Mouse (Mus musculus): ENCODE measurements around the gene Col26a1. TPM values are rescaled to one million over a fixed set of nuclear protein-coding genes. Genes with fewer than 3 reads are reported as not detected.

Gene Col26a1
- total RNA-seq, 1 experiment: 2.9 TPM

DNA sequence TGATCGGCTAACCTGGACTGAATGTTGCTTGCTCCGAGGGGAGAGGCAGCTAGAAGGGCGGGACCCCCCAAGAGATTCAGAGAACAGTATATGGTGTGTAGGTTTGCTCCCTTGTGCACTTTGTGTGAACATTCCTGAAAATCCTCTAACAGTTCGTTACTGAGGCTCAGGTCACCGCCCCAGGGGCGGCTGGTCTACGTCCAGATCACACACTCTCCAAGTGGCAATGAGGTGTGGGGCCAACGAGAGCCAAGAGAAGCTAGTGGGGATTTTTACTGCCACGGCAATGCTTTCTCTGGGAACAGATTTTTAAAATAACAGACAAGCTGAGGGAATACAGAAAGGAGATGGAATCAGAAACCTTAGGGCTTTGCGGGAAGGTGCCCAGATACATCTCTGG, 8.7 kb downstream of the Col26a1 start:
- Histone ChIP-seq H3K9ac (ENCODE audit: insufficient read depth, low read depth, low read length, poor library complexity, severe bottlenecking) (no peak overlapping the region), H3K4me3 (ENCODE audit: insufficient read depth in 1 of 2, low read depth in 1 of 2, low read length in 2 of 2, poor library complexity in 1 of 2, severe bottlenecking in 1 of 2) (no peak overlapping the region), H3K36me3 (ENCODE audit: control insufficient read depth, insufficient read depth, low read length, poor library complexity, severe bottlenecking) (no peaks in the 10 kb centered on the region), H3K27ac (ENCODE audit: insufficient read depth, low read depth, low read length, poor library complexity, severe bottlenecking) (no peak overlapping the region), H3K9me3 (ENCODE audit: control insufficient read depth, insufficient read depth, low read depth, low read length) (no peaks in the 10 kb centered on the region), H3K4me1 (ENCODE audit: control insufficient read depth in 2 of 2, insufficient read depth in 2 of 2, low read length in 2 of 2, poor library complexity in 1 of 2) (peaks cover 0 to 5% of the 10 kb centered on the region in 2 experiments; a peak in 1 of 4 replicates)
- DNase-seq (ENCODE audit: low read depth, low spot score): no peak
- TF ChIP-seq CHD2 (IDR thresholded peaks at IDR 0.05; ENCODE audit: low read depth, low read length): no peak
- no peak for TF ChIP-seq ZNF384 (IDR thresholded peaks at IDR 0.05; ENCODE audit: low read depth, low read length)
- TF ChIP-seq HCFC1 (IDR thresholded peaks at IDR 0.05; ENCODE audit: borderline replicate concordance, insufficient read depth, low read length): no peak
- TF ChIP-seq MAFK (IDR thresholded peaks at IDR 0.05; ENCODE audit: insufficient read depth, low read depth, low read length): no peak
- no peak for TF ChIP-seq ZC3H11A (IDR thresholded peaks at IDR 0.05; ENCODE audit: borderline replicate concordance, low read depth, low read length)
- in situ Hi-C loops (cut with MboI; ENCODE audit: low sequenced_read_pairs in 2 of 2, unreplicated experiment in 2 of 2): no loop called here

- Histone ChIP-seq H3K9ac (ENCODE audit: insufficient read depth, low read depth, low read length, poor library complexity, severe bottlenecking) (no peak overlapping the region), H3K36me3 (ENCODE audit: control insufficient read depth, insufficient read depth, low read length, poor library complexity, severe bottlenecking) (no peaks in the 10 kb centered on the region), H3K27ac (ENCODE audit: insufficient read depth, low read depth, low read length, poor library complexity, severe bottlenecking) (no peak overlapping the region; the same call in 1 of the 2 replicates), H3K4me3 (ENCODE audit: insufficient read depth in 1 of 2, low read depth in 1 of 2, low read length in 2 of 2, poor library complexity in 1 of 2, severe bottlenecking in 1 of 2) (no peak overlapping the region), H3K4me1 (ENCODE audit: control insufficient read depth in 2 of 2, insufficient read depth in 2 of 2, low read length in 2 of 2, poor library complexity in 1 of 2) (peaks cover 0 to 5% of the 10 kb centered on the region in 2 experiments; a peak in 1 of 4 replicates), H3K9me3 (ENCODE audit: control insufficient read depth, insufficient read depth, low read depth, low read length) (no peaks in the 10 kb centered on the region)
- DNase-seq (ENCODE audit: low read depth, low spot score): no peak
- TF ChIP-seq MAFK (IDR thresholded peaks at IDR 0.05; ENCODE audit: insufficient read depth, low read depth, low read length) (no peak), HCFC1 (IDR thresholded peaks at IDR 0.05; ENCODE audit: borderline replicate concordance, insufficient read depth, low read length) (no peak)
- in situ Hi-C loops (cut with MboI; ENCODE audit: low sequenced_read_pairs in 2 of 2, unreplicated experiment in 2 of 2): no loop called here
These were observed 10.6 kb downstream of the Col26a1 start for GRCm38 (mm10) chr5:136872417-136872816.

DNA sequence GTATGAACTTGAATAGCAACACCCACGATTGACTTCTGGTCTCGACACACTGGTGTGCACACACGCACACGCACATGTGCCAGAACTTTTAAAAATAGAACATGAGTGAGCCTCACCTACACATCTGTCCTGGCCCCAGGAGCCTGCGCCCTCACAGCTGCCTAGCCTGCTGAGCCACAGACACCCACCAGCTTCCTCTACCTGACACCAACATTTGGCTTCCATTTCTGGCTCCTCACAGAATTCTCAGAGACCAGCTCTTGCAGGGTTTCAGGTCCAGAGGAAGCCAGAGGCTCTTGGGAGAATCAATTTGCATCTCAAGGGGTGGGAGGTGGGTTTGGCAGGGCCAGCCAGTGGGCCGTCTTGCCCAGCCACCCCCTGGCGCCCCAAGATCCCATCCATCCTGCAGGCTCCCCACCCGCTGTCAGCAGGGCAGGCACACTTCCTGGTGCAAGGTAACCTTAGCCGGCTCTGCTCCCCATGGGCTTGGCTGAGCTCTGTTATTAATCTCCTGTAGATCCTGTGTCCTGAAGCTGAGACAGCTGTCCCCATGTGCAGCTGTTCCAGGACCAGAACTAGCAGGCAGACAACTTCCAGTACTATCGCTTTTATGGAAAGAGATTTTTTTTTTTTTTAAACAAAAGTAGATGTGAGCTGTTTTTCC, 13.4 kb downstream of the Col26a1 start:
- H3K4me1 ChIP-seq (ENCODE audit: control insufficient read depth in 2 of 2, insufficient read depth in 2 of 2, low read length in 2 of 2, poor library complexity in 1 of 2): peaks cover 0 to 5% of the 10 kb centered on the region in 2 experiments; a peak in 1 of 4 replicates
- no peaks in the 10 kb centered on the region for H3K9me3 ChIP-seq (ENCODE audit: control insufficient read depth, insufficient read depth, low read depth, low read length)
- no peak overlapping the region for H3K27ac ChIP-seq (ENCODE audit: insufficient read depth, low read depth, low read length, poor library complexity, severe bottlenecking)
- H3K36me3 ChIP-seq (ENCODE audit: control insufficient read depth, insufficient read depth, low read length, poor library complexity, severe bottlenecking): no peaks in the 10 kb centered on the region
- H3K4me3 ChIP-seq (ENCODE audit: insufficient read depth in 1 of 2, low read depth in 1 of 2, low read length in 2 of 2, poor library complexity in 1 of 2, severe bottlenecking in 1 of 2): no peak overlapping the region
- no peak overlapping the region for H3K9ac ChIP-seq (ENCODE audit: insufficient read depth, low read depth, low read length, poor library complexity, severe bottlenecking)
- DNase-seq (ENCODE audit: low read depth, low spot score): no peak
- TF ChIP-seq HCFC1 (IDR thresholded peaks at IDR 0.05; ENCODE audit: borderline replicate concordance, insufficient read depth, low read length): no peak
- no peak for TF ChIP-seq MAFK (IDR thresholded peaks at IDR 0.05; ENCODE audit: insufficient read depth, low read depth, low read length)
- no peak for TF ChIP-seq CHD2 (IDR thresholded peaks at IDR 0.05; ENCODE audit: low read depth, low read length)
- TF ChIP-seq ZNF384 (IDR thresholded peaks at IDR 0.05; ENCODE audit: low read depth, low read length): no peak
- TF ChIP-seq ZC3H11A (IDR thresholded peaks at IDR 0.05; ENCODE audit: borderline replicate concordance, low read depth, low read length): no peak
- in situ Hi-C loops (cut with MboI; ENCODE audit: low sequenced_read_pairs in 2 of 2, unreplicated experiment in 2 of 2): no loop called here

DNA sequence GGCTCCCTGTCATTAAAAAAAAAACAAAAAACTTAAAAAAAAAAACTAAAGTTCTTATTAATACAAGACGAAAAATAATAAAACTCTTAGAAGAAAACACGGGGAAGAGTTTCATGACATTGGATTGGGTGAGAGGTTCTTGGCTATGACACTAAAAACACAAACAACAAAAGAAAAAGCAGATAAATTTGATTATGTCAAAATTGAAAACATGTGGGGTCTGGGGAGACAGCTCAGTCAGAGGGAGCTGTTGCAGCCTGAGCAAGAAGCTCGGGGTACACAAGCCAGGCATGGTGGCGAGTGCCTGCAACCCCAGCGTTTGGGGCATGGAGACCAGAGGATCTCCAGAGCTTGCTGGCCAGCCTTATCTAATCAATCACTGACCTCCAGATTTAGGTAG, 15.3 kb downstream of the Col26a1 start:
- H3K4me1 ChIP-seq (ENCODE audit: control insufficient read depth in 2 of 2, insufficient read depth in 2 of 2, low read length in 2 of 2, poor library complexity in 1 of 2): peaks cover 0 to 9% of the 10 kb centered on the region in 2 experiments; a peak in 1 of 4 replicates
- H3K4me3 ChIP-seq (ENCODE audit: insufficient read depth in 1 of 2, low read depth in 1 of 2, low read length in 2 of 2, poor library complexity in 1 of 2, severe bottlenecking in 1 of 2): no peak overlapping the region
- no peak for DNase-seq (ENCODE audit: low read depth, low spot score)
- TF ChIP-seq ZNF384 (IDR thresholded peaks at IDR 0.05; ENCODE audit: low read depth, low read length) (no peak), CHD2 (IDR thresholded peaks at IDR 0.05; ENCODE audit: low read depth, low read length) (no peak), HCFC1 (IDR thresholded peaks at IDR 0.05; ENCODE audit: borderline replicate concordance, insufficient read depth, low read length) (no peak), MAFK (IDR thresholded peaks at IDR 0.05; ENCODE audit: insufficient read depth, low read depth, low read length) (no peak), ZC3H11A (IDR thresholded peaks at IDR 0.05; ENCODE audit: borderline replicate concordance, low read depth, low read length) (no peak)
- in situ Hi-C loops (cut with MboI; ENCODE audit: low sequenced_read_pairs in 2 of 2, unreplicated experiment in 2 of 2): no loop called here
- H3K9me3 ChIP-seq (ENCODE audit: control insufficient read depth, insufficient read depth, low read depth, low read length): no peaks in the 10 kb centered on the region
- H3K9ac ChIP-seq (ENCODE audit: insufficient read depth, low read depth, low read length, poor library complexity, severe bottlenecking): no peak overlapping the region
- no peaks in the 10 kb centered on the region for H3K36me3 ChIP-seq (ENCODE audit: control insufficient read depth, insufficient read depth, low read length, poor library complexity, severe bottlenecking)
- no peak overlapping the region for H3K27ac ChIP-seq (ENCODE audit: insufficient read depth, low read depth, low read length, poor library complexity, severe bottlenecking)

Data from ES-E14 (cell line).